Mouse (Mus musculus) embryonic facial prominence, embryonic 15.5 days (tissue): Measurements from ENCODE around the gene Ccdc9. TPM values are rescaled to one million over a fixed set of nuclear protein-coding genes. Genes with fewer than 3 reads are reported as not detected.
"Not testable (repeated sequence)": the region's sequence is repeated elsewhere in the genome, so short reads cannot be mapped to it uniquely, and the experiment has no call there.

ENCODE experiments used
- ATAC-seq: fragments of 200-750 bp; cut with Nextera tagmentation; 2 replicates; pipeline ENCODE4 v1.8.0; 2017; ENCODE audit warnings: low read depth, moderate TSS enrichment; ENCODE audit not compliant: insufficient number of reproducible peaks, low FRiP score, low TSS enrichment
- H3K27ac ChIP-seq: fragments of 300-500 bp; sonication (generic); replicated peaks from 2 replicates; pipeline ENCODE4 v1.5.1; 2015; ENCODE audit warnings: mild to moderate bottlenecking, inconsistent platforms
- H3K27me3 ChIP-seq: fragments of 300-500 bp; sonication (generic); 2 replicates; pipeline ENCODE4 v1.6.1; 2015; ENCODE audit warnings: inconsistent platforms
- H3K36me3 ChIP-seq: fragments of 300-500 bp; sonication (generic); 2 replicates; pipeline ENCODE4 v1.6.1; 2015; ENCODE audit warnings: mild to moderate bottlenecking, inconsistent platforms
- H3K4me1 ChIP-seq: fragments of 300-500 bp; sonication (generic); 2 replicates; pipeline ENCODE4 v1.6.1; 2015; ENCODE audit warnings: inconsistent platforms
- H3K4me2 ChIP-seq: fragments of 300-500 bp; sonication (generic); replicated peaks from 2 replicates; pipeline ENCODE4 v1.6.1; 2015; ENCODE audit warnings: mild to moderate bottlenecking, inconsistent platforms
- H3K4me3 ChIP-seq: fragments of 300-500 bp; sonication (generic); replicated peaks from 2 replicates; pipeline ENCODE4 v1.5.1; 2015; ENCODE audit warnings: mild to moderate bottlenecking, inconsistent platforms
- H3K9ac ChIP-seq: fragments of 300-500 bp; sonication (generic); 2 replicates; pipeline ENCODE4 v1.6.1; 2015; ENCODE audit warnings: inconsistent platforms
- H3K9me3 ChIP-seq: fragments of 300-500 bp; sonication (generic); replicated peaks from 2 replicates; pipeline ENCODE4 v1.6.1; 2016; ENCODE audit warnings: inconsistent platforms
- WGBS: fragments of 180-500 bp; shearing (Covaris S2); methylation state at CpG from one replicate; pipeline ENCODE4 v1.1.7; 2015; 5-methylcytosine and 5-hydroxymethylcytosine counted together
- polyA plus RNA-seq: library from polyadenylated mRNA; unstranded; fragments of >200 nt; fragmentation: Nextera tagmentation; extraction: Ambion mirVana; gene quantifications from 2 replicates; pipeline ENCODE4 v1.2.1, GENCODE M21; 2015

Gene Ccdc9
- polyA plus RNA-seq, 1 experiment from 2014 or later: 27.0 TPM

- WGBS: 89% methylated on average over 11 of the region's 11 CpGs
- no peaks in the 10 kb centered on the region for H3K36me3 ChIP-seq
- ATAC-seq: no peak
- H3K9me3 ChIP-seq: no peaks in the 10 kb centered on the region
- H3K4me2 ChIP-seq: no peak overlapping the region
- no peak overlapping the region for H3K27ac ChIP-seq
- no peak overlapping the region for H3K9ac ChIP-seq
- no peaks in the 10 kb centered on the region for H3K27me3 ChIP-seq
- H3K4me3 ChIP-seq: no peak overlapping the region
- H3K4me1 ChIP-seq: no peaks in the 10 kb centered on the region
These were observed 20.7 kb downstream of the Ccdc9 start for GRCm38 (mm10) chr7:16265856-16266255.

- H3K27me3 ChIP-seq: no peaks in the 10 kb centered on the region
- no peak for ATAC-seq
- H3K36me3 ChIP-seq: no peaks in the 10 kb centered on the region
- no peaks in the 10 kb centered on the region for H3K9me3 ChIP-seq
- no peak overlapping the region for H3K4me3 ChIP-seq
- H3K4me1 ChIP-seq: no peaks in the 10 kb centered on the region
- WGBS: 78% methylated on average over 5 of the region's 5 CpGs
- no peak overlapping the region for H3K4me2 ChIP-seq
- no peak overlapping the region for H3K9ac ChIP-seq
- H3K27ac ChIP-seq: no peak overlapping the region
These were observed 22.8 kb downstream of the Ccdc9 start for GRCm38 (mm10) chr7:16263843-16264242.

- Histone ChIP-seq H3K9ac (no peak overlapping the region), H3K36me3 (no peaks in the 10 kb centered on the region), H3K27me3 (no peaks in the 10 kb centered on the region), H3K4me2 (no peak overlapping the region), H3K4me3 (no peak overlapping the region), H3K9me3 (no peaks in the 10 kb centered on the region), H3K4me1 (no peaks in the 10 kb centered on the region), H3K27ac (no peak overlapping the region)
- WGBS: 28% methylated on average over 8 of the region's 8 CpGs
- ATAC-seq: no peak
These were observed 23.4 kb downstream of the Ccdc9 start for GRCm38 (mm10) chr7:16263015-16263787.

- no peak for ATAC-seq
- H3K9ac ChIP-seq: no peak overlapping the region
- H3K36me3 ChIP-seq: no peaks in the 10 kb centered on the region
- H3K27ac ChIP-seq: no peak overlapping the region
- no peaks in the 10 kb centered on the region for H3K27me3 ChIP-seq
- H3K4me1 ChIP-seq: no peaks in the 10 kb centered on the region
- H3K4me2 ChIP-seq: no peak overlapping the region
- H3K4me3 ChIP-seq: no peak overlapping the region
- 61% methylated on average over 1 of the region's 1 CpGs for WGBS
- no peaks in the 10 kb centered on the region for H3K9me3 ChIP-seq
These were observed 25.5 kb downstream of the Ccdc9 start for GRCm38 (mm10) chr7:16261097-16261496.

GRCm38 (mm10) chr7:16259110-16259590, 27.4 kb downstream of the Ccdc9 start, which contains the start of gene C5ar1:
Gene C5ar1 (minus strand): TSS chr7:16259540.
- no peak within 1 kb of the TSS for H3K4me2 ChIP-seq
- no peak within 1 kb of the TSS for H3K27ac ChIP-seq
- H3K4me1 ChIP-seq: no peaks in the 10 kb centered on the region
- 86% methylated on average over 5 of the region's 5 CpGs for WGBS
- no peak within 1 kb of the TSS for H3K9ac ChIP-seq
- H3K27me3 ChIP-seq: no peaks in the 10 kb centered on the region
- H3K36me3 ChIP-seq: no peaks in the 10 kb centered on the region
- no peak within 1 kb of the TSS for H3K4me3 ChIP-seq
- no peaks in the 10 kb centered on the region for H3K9me3 ChIP-seq
- no peak for ATAC-seq

GRCm38 (mm10) chr7:16257830-16258229, 28.8 kb downstream of the Ccdc9 start:
- Histone ChIP-seq H3K27me3 (no peaks in the 10 kb centered on the region), H3K27ac (no peak overlapping the region), H3K9me3 (no peaks in the 10 kb centered on the region), H3K4me3 (no peak overlapping the region), H3K4me2 (no peak overlapping the region), H3K36me3 (no peaks in the 10 kb centered on the region), H3K4me1 (no peaks in the 10 kb centered on the region), H3K9ac (no peak overlapping the region)
- ATAC-seq: no peak
- 83% methylated on average over 11 of the region's 11 CpGs for WGBS

- not testable (repeated sequence) for H3K27ac ChIP-seq, H3K9me3 ChIP-seq, H3K27me3 ChIP-seq, ATAC-seq, H3K9ac ChIP-seq, H3K4me2 ChIP-seq, H3K36me3 ChIP-seq, H3K4me3 ChIP-seq, H3K4me1 ChIP-seq
- 83% methylated on average over 4 of the region's 4 CpGs for WGBS
These were observed 30.6 kb downstream of the Ccdc9 start for GRCm38 (mm10) chr7:16255963-16256362.

GRCm38 (mm10) chr7:16254195-16254594, 32.4 kb downstream of the Ccdc9 start:
- no peaks in the 10 kb centered on the region for H3K9me3 ChIP-seq
- ATAC-seq: no peak
- H3K27me3 ChIP-seq: no peaks in the 10 kb centered on the region
- 59% methylated on average over 4 of the region's 4 CpGs for whole genome bisulfite sequencing
- H3K27ac ChIP-seq: no peak overlapping the region
- H3K4me2 ChIP-seq: no peak overlapping the region
- no peaks in the 10 kb centered on the region for H3K4me1 ChIP-seq
- H3K4me3 ChIP-seq: no peak overlapping the region
- H3K9ac ChIP-seq: no peak overlapping the region
- no peaks in the 10 kb centered on the region for H3K36me3 ChIP-seq

GRCm38 (mm10) chr7:16250687-16251086, 35.9 kb downstream of the Ccdc9 start:
- no peak overlapping the region for H3K27ac ChIP-seq
- H3K4me3 ChIP-seq: no peak overlapping the region
- no peaks in the 10 kb centered on the region for H3K36me3 ChIP-seq
- no peaks in the 10 kb centered on the region for H3K9me3 ChIP-seq
- no peak for ATAC-seq
- no peaks in the 10 kb centered on the region for H3K27me3 ChIP-seq
- H3K4me1 ChIP-seq: no peaks in the 10 kb centered on the region
- H3K4me2 ChIP-seq: no peak overlapping the region
- no peak overlapping the region for H3K9ac ChIP-seq
- 67% methylated on average over 5 of the region's 5 CpGs for WGBS

- no peak overlapping the region for H3K4me3 ChIP-seq
- no peak for ATAC-seq
- WGBS: 48% methylated on average over 2 of the region's 4 CpGs
These were observed 40.6 kb downstream of the Ccdc9 start for GRCm38 (mm10) chr7:16245958-16246357.

GRCm38 (mm10) chr7:16244067-16244466, 42.5 kb downstream of the Ccdc9 start, which contains the start of gene C5ar2:
Gene C5ar2 (minus strand): TSS chr7:16244154.
- Histone ChIP-seq H3K4me3 (no peak within 1 kb of the TSS), H3K4me2 (no peak within 1 kb of the TSS), H3K9me3 (no peaks in the 10 kb centered on the region), H3K27me3 (no peaks in the 10 kb centered on the region), H3K27ac (no peak within 1 kb of the TSS), H3K9ac (no peak within 1 kb of the TSS), H3K36me3 (no peaks in the 10 kb centered on the region), H3K4me1 (no peaks in the 10 kb centered on the region)
- WGBS: 66% methylated on average over 5 of the region's 5 CpGs
- ATAC-seq: no peak

More at GRCm38 (mm10) chr7:16245958-16246357, 40.6 kb downstream of the Ccdc9 start:
- Histone ChIP-seq H3K27ac (no peak overlapping the region), H3K4me2 (no peak overlapping the region), H3K4me1 (no peaks in the 10 kb centered on the region), H3K27me3 (no peaks in the 10 kb centered on the region), H3K9me3 (no peaks in the 10 kb centered on the region), H3K9ac (no peak overlapping the region), H3K36me3 (no peaks in the 10 kb centered on the region)

- 70% methylated on average over 6 of the region's 6 CpGs for WGBS
- no peak overlapping the region for H3K9ac ChIP-seq
- no peak for ATAC-seq
- H3K9me3 ChIP-seq: no peaks in the 10 kb centered on the region
- H3K36me3 ChIP-seq: no peaks in the 10 kb centered on the region
- no peaks in the 10 kb centered on the region for H3K27me3 ChIP-seq
- no peak overlapping the region for H3K4me3 ChIP-seq
- no peak overlapping the region for H3K27ac ChIP-seq
- no peaks in the 10 kb centered on the region for H3K4me1 ChIP-seq
- H3K4me2 ChIP-seq: no peak overlapping the region
These were observed 44.4 kb downstream of the Ccdc9 start for GRCm38 (mm10) chr7:16242198-16242597.
